Mouse (Mus musculus): ENCODE results near the gene Psmg4.

Gene Psmg4

DNA sequence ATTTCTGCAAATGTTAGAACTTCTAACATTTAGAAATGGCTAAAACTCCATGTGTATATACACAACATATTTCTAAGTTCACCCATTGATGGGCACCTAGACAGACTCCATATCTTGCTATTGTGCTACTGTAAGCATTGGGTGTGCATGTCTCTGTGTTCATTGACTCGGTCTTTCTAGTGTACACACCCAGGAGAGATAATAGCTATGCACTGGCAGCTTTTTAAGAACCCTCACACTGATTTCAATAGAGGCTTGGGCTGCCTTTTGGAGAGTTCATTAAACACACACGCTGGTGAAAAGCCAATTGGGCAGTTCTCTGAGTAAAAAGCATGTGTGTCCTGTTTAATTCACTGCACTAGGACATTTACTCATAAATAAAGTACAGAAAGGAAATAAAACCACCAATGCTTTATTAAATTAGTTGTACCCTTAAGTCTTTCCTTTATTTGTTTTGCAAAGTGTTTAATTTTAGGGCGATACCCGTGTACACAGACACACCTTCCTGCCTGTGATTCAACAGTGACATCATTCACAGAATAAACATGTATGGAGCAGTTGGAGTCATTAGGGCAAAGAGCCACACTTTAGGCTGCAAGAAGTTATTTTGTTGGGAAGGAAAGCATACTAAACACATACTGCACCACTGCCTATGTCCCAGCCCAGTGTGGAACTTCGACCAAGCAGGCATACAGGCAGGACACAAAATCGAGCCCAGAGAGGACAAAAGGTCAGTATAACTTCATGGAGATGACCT is 45.1 kb downstream of the Psmg4 start:
- no peak for DNase-seq

DNA sequence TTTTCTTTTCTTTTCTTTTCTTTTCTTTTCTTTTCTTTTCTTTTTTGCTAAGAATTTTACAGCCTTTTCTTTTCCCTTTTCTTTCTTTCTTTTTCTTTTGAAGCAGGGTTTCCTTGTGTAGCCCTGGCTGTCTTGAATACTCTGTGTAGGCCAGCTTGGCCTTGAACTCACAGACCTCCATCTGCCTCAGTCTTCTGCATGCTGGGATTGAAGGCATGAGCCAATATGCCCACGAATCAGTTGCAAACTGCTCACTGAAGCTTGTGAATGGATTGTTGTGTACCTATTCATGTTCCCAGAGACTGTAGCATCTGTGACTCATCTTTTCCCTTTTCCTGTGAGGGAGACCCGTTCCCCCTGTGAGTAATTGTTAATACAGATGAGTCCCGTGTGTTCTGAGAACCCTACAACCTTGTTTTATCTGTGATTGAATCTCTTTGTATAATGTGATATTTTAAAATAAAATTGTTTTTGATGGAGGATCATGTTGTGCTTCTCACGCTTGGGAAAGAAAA is 48.6 kb downstream of the Psmg4 start:
- no peak for DNase-seq

DNA sequence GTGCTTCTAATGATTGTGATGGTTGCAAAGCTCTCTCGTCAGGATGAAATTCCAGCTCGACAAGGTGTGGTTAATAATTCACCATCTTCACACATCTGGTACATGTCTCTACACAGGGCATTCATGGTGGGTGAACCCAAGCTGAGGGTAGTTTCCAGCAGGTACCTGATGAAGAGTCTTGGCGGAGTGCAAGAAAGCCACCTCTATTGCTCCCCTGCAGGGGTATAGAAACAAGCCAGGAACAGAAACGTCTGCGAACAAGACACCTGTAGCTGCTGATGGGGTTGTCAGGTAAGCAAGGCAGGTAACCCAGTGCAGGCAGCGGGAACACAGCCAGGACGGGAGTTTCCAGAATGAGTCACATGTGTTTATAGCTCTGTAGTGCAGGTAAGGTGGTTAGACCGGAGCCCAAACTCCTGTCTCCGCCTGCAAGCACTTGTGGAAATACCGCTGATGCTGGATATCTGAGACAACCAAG is 50.0 kb downstream of the Psmg4 start:
- no peak for DNase-seq

DNA sequence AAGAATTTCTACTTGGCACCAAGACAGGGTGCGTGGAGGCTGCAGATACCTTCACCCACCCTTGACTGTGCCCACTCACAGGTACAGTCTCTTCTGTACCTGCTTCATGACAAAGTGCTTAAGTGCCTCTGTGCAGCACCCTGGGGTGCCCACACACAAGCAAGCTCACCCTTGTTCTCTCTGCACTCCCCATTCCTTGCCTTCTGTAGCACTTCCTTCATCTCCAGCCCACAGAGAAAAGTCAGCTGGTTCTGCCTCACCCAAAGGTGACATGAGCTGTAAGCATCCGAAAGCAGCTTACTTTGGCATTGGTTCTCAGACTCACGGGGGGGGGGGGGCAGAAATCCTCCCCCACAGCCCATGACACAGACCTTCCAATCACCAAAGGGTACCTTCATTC is 52.1 kb downstream of the Psmg4 start:
- DNase-seq, result no peak

DNA sequence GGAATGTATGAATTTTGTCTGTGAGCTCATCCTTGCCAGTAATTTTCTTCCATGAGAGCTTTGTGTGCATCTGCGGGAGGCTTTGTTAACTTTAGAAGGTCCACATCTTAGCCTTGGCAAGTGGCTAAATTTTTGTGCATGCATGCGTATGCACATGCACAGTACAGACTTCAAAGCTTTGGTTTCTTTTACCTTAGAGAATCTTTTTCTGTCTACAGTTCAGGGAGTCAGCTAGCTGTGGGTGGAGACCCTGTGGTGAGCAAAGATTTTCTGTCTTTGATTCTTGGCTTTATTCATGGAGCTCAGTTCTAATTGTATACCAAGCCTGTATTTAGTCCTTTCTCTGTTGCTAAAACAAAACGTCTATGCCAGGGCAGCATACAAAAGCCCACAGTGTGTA is 56.0 kb downstream of the Psmg4 start:
- DNase-seq, result no peak

DNA sequence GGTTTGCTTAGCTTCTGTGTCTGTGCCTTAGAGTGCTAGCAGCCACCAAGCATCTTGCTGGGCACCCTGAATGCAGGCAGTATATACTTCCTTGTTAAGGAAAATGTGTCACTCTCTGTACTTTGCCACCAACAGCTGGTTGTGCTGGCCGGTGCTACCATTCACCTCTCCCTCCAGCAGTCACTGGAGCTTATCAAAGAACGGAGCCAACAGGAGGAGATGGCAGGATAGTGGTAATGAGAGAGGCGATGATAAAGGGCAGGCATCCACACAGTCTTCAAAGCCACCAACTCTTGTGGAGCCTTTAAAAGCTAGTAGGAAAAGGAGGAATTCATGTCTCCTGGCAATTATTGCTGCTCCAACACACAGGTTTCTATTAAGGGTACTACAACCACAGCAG is 57.0 kb downstream of the Psmg4 start:
- no peak for DNase-seq

DNA sequence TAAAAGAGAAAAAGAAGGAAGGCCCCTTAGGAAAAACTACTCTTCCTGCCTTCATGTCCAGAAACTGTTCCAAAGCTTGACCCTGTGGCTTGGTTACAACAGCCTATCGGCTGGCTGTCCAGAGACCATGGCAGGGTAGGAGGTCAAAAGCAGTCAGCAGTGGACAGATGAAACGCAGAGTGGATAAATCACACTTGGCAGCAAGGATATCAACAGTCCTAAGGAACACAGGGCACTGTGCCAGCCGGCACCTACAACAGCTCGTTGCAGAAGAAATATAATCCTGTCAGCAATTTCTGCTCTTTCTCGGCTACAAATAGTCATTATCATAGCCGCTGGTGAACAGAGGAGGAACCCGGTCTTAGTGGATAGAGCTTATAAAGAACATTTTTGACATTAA is 60.2 kb downstream of the Psmg4 start:
- peak; percentile 95 for DNase-seq

DNA sequence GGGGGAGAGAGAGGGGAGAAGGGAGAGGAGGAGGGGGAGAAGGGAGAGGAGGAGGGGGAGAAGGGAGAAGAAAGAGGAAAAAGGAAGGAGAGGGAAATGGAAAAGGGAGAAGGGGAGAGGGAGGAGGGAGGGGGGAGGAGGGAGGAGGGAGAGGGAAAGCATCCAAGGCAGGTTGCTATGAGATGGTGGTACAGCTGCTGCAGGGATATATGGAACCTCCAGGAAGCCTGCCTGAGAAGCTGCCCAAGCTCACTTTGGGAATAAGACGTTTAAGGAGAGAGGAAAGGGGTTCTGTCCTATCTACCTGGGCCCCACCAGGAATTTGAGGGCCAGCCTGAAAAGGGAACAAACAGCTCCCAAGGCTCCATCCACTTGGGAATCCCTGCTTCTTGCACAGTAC is 64.2 kb downstream of the Psmg4 start:
- DNase-seq, result no peak
